Mouse (Mus musculus): ENCODE measurements around the gene Zfp513. TPM values are rescaled to one million over a fixed set of nuclear protein-coding genes. Genes with fewer than 3 reads are reported as not detected.

Gene Zfp513
- polyA plus RNA-seq, 1 experiment, result 22.9 TPM

- H3K4me1 ChIP-seq (ENCODE audit: control insufficient read depth, insufficient read depth, low read length), result no peaks in the 10 kb centered on the region; the same call in 1 of the 2 replicates
- 54% methylated on average over 9 of the region's 9 CpGs for WGBS
- H3K27ac ChIP-seq (ENCODE audit: insufficient read depth, low read depth, low read length), result no peak overlapping the region
- H3K36me3 ChIP-seq (ENCODE audit: control insufficient read depth, insufficient read depth, low read length), result peaks cover 10% of the 10 kb centered on the region
- no peak overlapping the region for H3K4me3 ChIP-seq (ENCODE audit: insufficient read depth, low read depth, low read length)
- no peaks in the 10 kb centered on the region for H3K27me3 ChIP-seq (replicated peaks; ENCODE audit: control insufficient read depth, insufficient read depth, low read length)
- DNase-seq, result peak; percentile 29
- no peak for TF ChIP-seq POLR2A (IDR thresholded peaks at IDR 0.05; ENCODE audit: low read depth, low read length)
- TF ChIP-seq CTCF (conservative IDR thresholded peaks at IDR 0.05; ENCODE audit: insufficient read depth, insufficient read length, low read depth, low read length), result peak; percentile 35
Observed at GRCm38 (mm10) chr5:31199893-31200292, 2.2 kb downstream of the Zfp513 start.

GRCm38 (mm10) chr5:31199321-31199892, 2.7 kb downstream of the Zfp513 start:
- H3K27ac ChIP-seq (ENCODE audit: insufficient read depth, low read depth, low read length), result no peak overlapping the region
- DNase-seq, result no peak
- 87% methylated on average over 19 of the region's 19 CpGs for WGBS
- no peaks in the 10 kb centered on the region; the same call in 1 of the 2 replicates for H3K4me1 ChIP-seq (ENCODE audit: control insufficient read depth, insufficient read depth, low read length)
- peaks cover 10% of the 10 kb centered on the region for H3K36me3 ChIP-seq (ENCODE audit: control insufficient read depth, insufficient read depth, low read length)
- TF ChIP-seq POLR2A (IDR thresholded peaks at IDR 0.05; ENCODE audit: low read depth, low read length) (no peak), CTCF (conservative IDR thresholded peaks at IDR 0.05; ENCODE audit: insufficient read depth, insufficient read length, low read depth, low read length) (no peak)
- H3K4me3 ChIP-seq (ENCODE audit: insufficient read depth, low read depth, low read length), result no peak overlapping the region
- H3K27me3 ChIP-seq (replicated peaks; ENCODE audit: control insufficient read depth, insufficient read depth, low read length), result no peaks in the 10 kb centered on the region

GRCm38 (mm10) chr5:31198616-31199320, 3.3 kb downstream of the Zfp513 start:
- DNase-seq, result no peak
- peaks cover 10% of the 10 kb centered on the region for H3K36me3 ChIP-seq (ENCODE audit: control insufficient read depth, insufficient read depth, low read length)
- no peak overlapping the region for H3K4me3 ChIP-seq (ENCODE audit: insufficient read depth, low read depth, low read length)
- no peak for TF ChIP-seq POLR2A (IDR thresholded peaks at IDR 0.05; ENCODE audit: low read depth, low read length)
- peaks cover 2% of the 10 kb centered on the region; the same call in 1 of the 2 replicates for H3K4me1 ChIP-seq (ENCODE audit: control insufficient read depth, insufficient read depth, low read length)
- whole genome bisulfite sequencing, result 80% methylated on average over 5 of the region's 5 CpGs
- no peaks in the 10 kb centered on the region for H3K27me3 ChIP-seq (replicated peaks; ENCODE audit: control insufficient read depth, insufficient read depth, low read length)
- H3K27ac ChIP-seq (ENCODE audit: insufficient read depth, low read depth, low read length), result no peak overlapping the region

- Histone ChIP-seq H3K27ac (ENCODE audit: insufficient read depth, low read depth, low read length) (no peak overlapping the region), H3K36me3 (ENCODE audit: control insufficient read depth, insufficient read depth, low read length) (peaks cover 10% of the 10 kb centered on the region), H3K4me1 (ENCODE audit: control insufficient read depth, insufficient read depth, low read length) (peaks cover 2% of the 10 kb centered on the region; the same call in 1 of the 2 replicates), H3K27me3 (replicated peaks; ENCODE audit: control insufficient read depth, insufficient read depth, low read length) (no peaks in the 10 kb centered on the region), H3K4me3 (ENCODE audit: insufficient read depth, low read depth, low read length) (no peak overlapping the region)
- TF ChIP-seq POLR2A (IDR thresholded peaks at IDR 0.05; ENCODE audit: low read depth, low read length) (no peak), CTCF (conservative IDR thresholded peaks at IDR 0.05; ENCODE audit: insufficient read depth, insufficient read length, low read depth, low read length) (no peak)
- WGBS, result 67% methylated on average over 9 of the region's 9 CpGs
- no peak for DNase-seq
Observed at GRCm38 (mm10) chr5:31198170-31198569, 3.9 kb downstream of the Zfp513 start.

GRCm38 (mm10) chr5:31197072-31197471, 5.0 kb downstream of the Zfp513 start:
- H3K4me1 ChIP-seq (ENCODE audit: control insufficient read depth, insufficient read depth, low read length), result peaks cover 4% of the 10 kb centered on the region
- H3K36me3 ChIP-seq (ENCODE audit: control insufficient read depth, insufficient read depth, low read length), result peaks cover 10% of the 10 kb centered on the region
- H3K27ac ChIP-seq (ENCODE audit: insufficient read depth, low read depth, low read length), result no peak overlapping the region
- TF ChIP-seq POLR2A (IDR thresholded peaks at IDR 0.05; ENCODE audit: low read depth, low read length) (no peak), CTCF (conservative IDR thresholded peaks at IDR 0.05; ENCODE audit: insufficient read depth, insufficient read length, low read depth, low read length) (no peak)
- 90% methylated on average over 12 of the region's 12 CpGs for WGBS
- no peak for DNase-seq
- no peak overlapping the region for H3K4me3 ChIP-seq (ENCODE audit: insufficient read depth, low read depth, low read length)
- H3K27me3 ChIP-seq (replicated peaks; ENCODE audit: control insufficient read depth, insufficient read depth, low read length), result no peaks in the 10 kb centered on the region

- TF ChIP-seq POLR2A (IDR thresholded peaks at IDR 0.05; ENCODE audit: low read depth, low read length), result no peak
- TF ChIP-seq CTCF (conservative IDR thresholded peaks at IDR 0.05; ENCODE audit: insufficient read depth, insufficient read length, low read depth, low read length), result no peak
- Histone ChIP-seq H3K4me1 (ENCODE audit: control insufficient read depth, insufficient read depth, low read length) (peaks cover 7% of the 10 kb centered on the region), H3K4me3 (ENCODE audit: insufficient read depth, low read depth, low read length) (no peak overlapping the region), H3K27me3 (replicated peaks; ENCODE audit: control insufficient read depth, insufficient read depth, low read length) (no peaks in the 10 kb centered on the region), H3K36me3 (ENCODE audit: control insufficient read depth, insufficient read depth, low read length) (peaks cover 10% of the 10 kb centered on the region), H3K27ac (ENCODE audit: insufficient read depth, low read depth, low read length) (no peak overlapping the region)
- WGBS, result 84% methylated on average over 10 of the region's 10 CpGs
- DNase-seq, result no peak
Observed at GRCm38 (mm10) chr5:31196207-31196606, 5.9 kb downstream of the Zfp513 start.

DNA sequence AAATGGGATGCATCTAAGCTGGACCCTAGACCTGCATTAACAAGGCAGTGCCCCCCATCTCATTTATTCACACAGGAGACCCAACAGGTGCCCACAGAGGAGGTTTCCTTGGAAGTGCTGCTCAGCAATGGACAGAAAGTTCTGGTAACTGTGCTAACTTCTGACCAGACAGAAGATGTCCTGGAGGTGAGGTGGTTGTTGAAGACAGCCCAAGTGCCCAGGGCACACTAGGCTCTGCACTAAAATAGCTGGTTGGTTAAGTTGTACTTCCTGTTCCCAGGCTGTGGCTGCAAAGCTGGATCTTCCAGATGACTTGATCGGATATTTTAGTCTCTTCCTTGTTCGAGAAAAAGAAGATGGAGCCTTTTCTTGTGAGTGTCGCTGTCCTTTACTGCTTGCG, 6.4 kb downstream of the Zfp513 start:
- H3K27ac ChIP-seq (ENCODE audit: insufficient read depth, low read depth, low read length), result no peak overlapping the region
- WGBS, result 89% methylated on average over 4 of the region's 4 CpGs
- DNase-seq, result no peak
- H3K27me3 ChIP-seq (replicated peaks; ENCODE audit: control insufficient read depth, insufficient read depth, low read length), result no peaks in the 10 kb centered on the region
- H3K36me3 ChIP-seq (ENCODE audit: control insufficient read depth, insufficient read depth, low read length), result peaks cover 10% of the 10 kb centered on the region
- H3K4me3 ChIP-seq (ENCODE audit: insufficient read depth, low read depth, low read length), result no peak overlapping the region
- peaks cover 7% of the 10 kb centered on the region for H3K4me1 ChIP-seq (ENCODE audit: control insufficient read depth, insufficient read depth, low read length)
- no peak for TF ChIP-seq POLR2A (IDR thresholded peaks at IDR 0.05; ENCODE audit: low read depth, low read length)
- TF ChIP-seq CTCF (conservative IDR thresholded peaks at IDR 0.05; ENCODE audit: insufficient read depth, insufficient read length, low read depth, low read length), result no peak
